Mouse (Mus musculus) stomach, postnatal 0 days (tissue): ENCODE measurements around the gene Snd1. TPM values are rescaled to one million over a fixed set of nuclear protein-coding genes. Genes with fewer than 3 reads are reported as not detected.

ENCODE experiments used
- ATAC-seq: fragments of 200-750 bp; cut with Nextera tagmentation; 2 replicates; pipeline ENCODE4 v1.8.0; 2017; ENCODE audit not compliant: low FRiP score, low TSS enrichment
- DNase-seq: peaks from one replicate; pipeline ENCODE4 v3.0.0-alpha.2; 2016; ENCODE audit warnings: low spot score
- H3K27ac ChIP-seq: fragments of 300-500 bp; sonication (generic); replicated peaks from 2 replicates; pipeline ENCODE4 v1.5.1; 2014; ENCODE audit warnings: mild to moderate bottlenecking, control low read depth
- H3K27me3 ChIP-seq: fragments of 300-500 bp; sonication (generic); 2 replicates; pipeline ENCODE4 v1.6.1; 2014; ENCODE audit warnings: low read length; ENCODE audit not compliant: control insufficient read depth, insufficient read depth
- H3K36me3 ChIP-seq: fragments of 300-500 bp; sonication (generic); 2 replicates; pipeline ENCODE4 v1.6.1; 2014; ENCODE audit warnings: low read length, mixed read lengths; ENCODE audit not compliant: control insufficient read depth, insufficient read depth
- H3K4me1 ChIP-seq: fragments of 300-500 bp; sonication (generic); replicated peaks from 2 replicates; pipeline ENCODE4 v1.6.1; 2014; ENCODE audit warnings: antibody characterized with exemption; ENCODE audit not compliant: control insufficient read depth, insufficient read depth
- H3K4me2 ChIP-seq: fragments of 300-500 bp; sonication (generic); replicated peaks from 2 replicates; pipeline ENCODE4 v1.6.1; 2014; ENCODE audit warnings: low read depth, mild to moderate bottlenecking, control low read depth, moderate library complexity
- H3K4me3 ChIP-seq: fragments of 300-500 bp; sonication (generic); 2 replicates; pipeline ENCODE4 v1.5.1; 2014; ENCODE audit warnings: low read depth, low read length, control low read depth
- H3K9ac ChIP-seq: fragments of 300-500 bp; sonication (generic); 2 replicates; pipeline ENCODE4 v1.6.1; 2014; ENCODE audit warnings: mild to moderate bottlenecking, low read length, control low read depth, mixed read lengths
- H3K9me3 ChIP-seq: fragments of 300-500 bp; sonication (generic); 2 replicates; pipeline ENCODE4 v1.6.1; 2016; ENCODE audit warnings: low read length; ENCODE audit not compliant: control insufficient read depth
- CTCF ChIP-seq: IDR thresholded peaks from 2 replicates; pipeline ENCODE4 v1.5.1; 2016; ENCODE audit warnings: antibody characterized with exemption, low read depth, mild to moderate bottlenecking, moderate library complexity
- EP300 ChIP-seq: optimal IDR thresholded peaks from 2 replicates; pipeline ENCODE3; 2016; ENCODE audit warnings: antibody characterized with exemption
- WGBS: fragments of 180-500 bp; shearing (Covaris S2); extraction: QIAGEN DNeasy Blood & Tissue Kit; methylation state at CpG from one replicate; pipeline ENCODE4 v1.1.7; 2014; 5-methylcytosine and 5-hydroxymethylcytosine counted together
- polyA plus RNA-seq: library from polyadenylated mRNA; unstranded; fragments of >200 nt; fragmentation: Nextera tagmentation; extraction: Ambion mirVana; gene quantifications from 2 replicates; pipeline ENCODE4 v1.2.1, GENCODE M21; 2015

Snd1 gene
- polyA plus RNA-seq, 1 experiment from 2014 or later = 81.3 TPM

DNA sequence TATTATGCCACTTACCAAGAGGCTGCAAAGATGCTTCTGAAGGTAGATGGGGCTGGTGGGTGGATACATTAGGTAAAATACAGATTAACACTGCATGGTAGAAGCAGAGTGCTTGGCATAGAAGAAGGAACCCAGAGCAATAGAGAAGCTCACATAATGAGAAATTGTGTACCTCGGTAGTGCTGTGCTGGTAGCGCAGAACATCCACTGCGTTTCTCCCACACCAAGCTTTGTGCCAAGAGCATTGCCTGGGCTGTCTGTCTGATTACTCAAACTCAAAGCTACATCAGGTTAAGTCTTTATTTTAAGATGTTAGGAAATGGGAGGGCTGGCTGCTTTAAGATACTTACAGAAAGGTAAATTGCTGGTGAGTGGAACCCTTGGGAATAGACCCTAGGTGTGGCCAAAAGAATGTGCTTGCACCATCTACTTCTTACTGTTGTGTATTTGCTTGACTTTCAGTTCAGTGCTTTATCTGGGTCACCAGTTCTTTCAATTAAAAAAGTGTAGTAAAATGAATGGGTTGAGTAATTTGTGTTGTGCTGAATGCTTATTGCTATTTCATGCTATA is 117.5 kb downstream of the Snd1 start:
- no peak overlapping the region for H3K4me2 ChIP-seq
- no peak overlapping the region for H3K4me3 ChIP-seq
- no peak for ATAC-seq
- no peak overlapping the region for H3K9ac ChIP-seq
- 0 out of 2 replicates have a peak, but pooled peaks cover 2% of the 10 kb centered on the region for H3K4me1 ChIP-seq
- TF ChIP-seq CTCF (no peak), EP300 (no peak)
- H3K36me3 ChIP-seq = no peaks in the 10 kb centered on the region
- DNase-seq = no peak
- H3K27me3 ChIP-seq = no peaks in the 10 kb centered on the region
- no peaks in the 10 kb centered on the region for H3K9me3 ChIP-seq
- WGBS = 91% methylated on average over 3 of the region's 3 CpGs
- H3K27ac ChIP-seq = no peak overlapping the region

GRCm38 (mm10) chr6:28593708-28594107 is 118.8 kb downstream of the Snd1 start:
- no peak overlapping the region for H3K27ac ChIP-seq
- H3K9ac ChIP-seq = no peak overlapping the region
- 0 out of 2 replicates have a peak, but pooled peaks cover 2% of the 10 kb centered on the region for H3K4me1 ChIP-seq
- no peak for ATAC-seq
- TF ChIP-seq EP300 (no peak), CTCF (no peak)
- no peaks in the 10 kb centered on the region for H3K9me3 ChIP-seq
- no peak for DNase-seq
- H3K4me2 ChIP-seq = no peak overlapping the region
- 61% methylated on average over 3 of the region's 3 CpGs for WGBS
- H3K27me3 ChIP-seq = no peaks in the 10 kb centered on the region
- H3K36me3 ChIP-seq = no peaks in the 10 kb centered on the region
- no peak overlapping the region for H3K4me3 ChIP-seq

DNA sequence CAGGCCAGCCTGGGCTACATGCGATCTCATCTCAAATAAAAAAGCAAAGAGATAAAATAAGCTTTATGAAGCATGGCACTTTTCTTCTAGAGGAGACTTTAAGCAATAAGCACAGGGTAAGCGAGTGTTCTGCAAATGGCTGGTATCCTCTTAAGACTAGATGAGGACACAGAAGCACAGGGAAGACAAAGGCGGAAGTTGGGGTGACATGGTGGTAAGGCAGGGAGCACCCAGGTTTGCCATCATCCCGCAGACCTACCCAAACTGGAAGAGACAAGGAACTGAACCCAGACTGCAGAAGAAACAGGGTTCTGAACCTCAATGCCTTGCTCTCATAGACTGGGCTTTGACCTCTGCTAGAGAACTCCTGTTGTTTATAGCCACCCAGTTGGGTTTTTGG is 119.8 kb downstream of the Snd1 start:
- Histone ChIP-seq H3K9ac (no peak overlapping the region), H3K4me3 (no peak overlapping the region), H3K36me3 (no peaks in the 10 kb centered on the region), H3K27me3 (no peaks in the 10 kb centered on the region), H3K9me3 (no peaks in the 10 kb centered on the region), H3K4me1 (0 out of 2 replicates have a peak, but pooled peaks cover 2% of the 10 kb centered on the region), H3K27ac (no peak overlapping the region), H3K4me2 (no peak overlapping the region)
- DNase-seq (no peak), ATAC-seq (no peak)
- 98% methylated on average over 4 of the region's 4 CpGs for WGBS
- TF ChIP-seq CTCF (no peak), EP300 (no peak)

DNA sequence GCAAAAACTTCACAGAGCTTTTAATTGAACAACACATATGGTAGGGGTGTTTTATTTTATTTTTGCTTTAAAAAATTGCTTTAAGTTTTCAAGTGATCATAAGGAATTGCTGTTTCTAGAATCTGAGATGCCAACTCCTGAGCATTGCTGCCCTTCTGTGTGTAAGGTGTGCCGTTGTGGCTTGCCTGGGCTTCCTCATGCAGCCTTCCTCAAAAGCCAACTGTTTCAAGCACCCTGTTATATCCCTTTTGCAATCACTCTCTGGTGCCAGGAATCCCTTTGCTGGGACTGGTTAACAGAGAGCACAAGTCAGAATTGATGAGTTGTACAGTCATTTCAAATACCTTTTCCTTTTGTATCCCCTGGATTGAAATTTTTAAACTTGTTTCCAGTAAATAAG is 120.3 kb downstream of the Snd1 start:
- no peak for TF ChIP-seq EP300
- TF ChIP-seq CTCF = no peak

GRCm38 (mm10) chr6:28597266-28597665 is 122.3 kb downstream of the Snd1 start:
- no peaks in the 10 kb centered on the region for H3K36me3 ChIP-seq
- H3K27ac ChIP-seq = no peak overlapping the region
- TF ChIP-seq EP300 (no peak), CTCF (no peak)
- H3K9ac ChIP-seq = no peak overlapping the region
- ATAC-seq (no peak), DNase-seq (no peak)
- H3K9me3 ChIP-seq = no peaks in the 10 kb centered on the region
- H3K4me1 ChIP-seq = 0 out of 2 replicates have a peak, but pooled peaks cover 2% of the 10 kb centered on the region
- WGBS = 91% methylated on average over 5 of the region's 5 CpGs
- no peak overlapping the region for H3K4me2 ChIP-seq
- H3K4me3 ChIP-seq = no peak overlapping the region
- no peaks in the 10 kb centered on the region for H3K27me3 ChIP-seq

More for the DNA sequence above, 120.3 kb downstream of the Snd1 start:
- Histone ChIP-seq H3K9ac (no peak overlapping the region), H3K4me1 (0 out of 2 replicates have a peak, but pooled peaks cover 2% of the 10 kb centered on the region), H3K36me3 (no peaks in the 10 kb centered on the region), H3K4me3 (no peak overlapping the region), H3K27ac (no peak overlapping the region), H3K9me3 (no peaks in the 10 kb centered on the region), H3K4me2 (no peak overlapping the region), H3K27me3 (no peaks in the 10 kb centered on the region)
- 71% methylated on average over 1 of the region's 1 CpGs for WGBS
- no peak for ATAC-seq
- no peak for DNase-seq

- TF ChIP-seq EP300 (no peak), CTCF (no peak)
Observed at GRCm38 (mm10) chr6:28599120-28599519, 124.2 kb downstream of the Snd1 start.

More at GRCm38 (mm10) chr6:28599120-28599519, 124.2 kb downstream of the Snd1 start:
- H3K27me3 ChIP-seq = no peaks in the 10 kb centered on the region
- H3K36me3 ChIP-seq = no peaks in the 10 kb centered on the region
- no peak for DNase-seq
- 0 out of 2 replicates have a peak, but pooled peaks cover 2% of the 10 kb centered on the region for H3K4me1 ChIP-seq
- no peak overlapping the region for H3K4me3 ChIP-seq
- no peak for ATAC-seq
- H3K9ac ChIP-seq = no peak overlapping the region
- WGBS = 92% methylated on average over 5 of the region's 5 CpGs
- H3K27ac ChIP-seq = no peak overlapping the region
- no peak overlapping the region for H3K4me2 ChIP-seq
- no peaks in the 10 kb centered on the region for H3K9me3 ChIP-seq
